Mouse (Mus musculus) bone marrow macrophage, adult 2 months (primary cell): ENCODE measurements at regions not wholly inside any gene's neighbourhood (a gene's known extent, or its start where the extent isn't known, plus 50 kb on each side); places are given as distances from the start of the nearest gene placed in this dataset.

Experiments
- CTCF ChIP-seq: IDR thresholded peaks from 2 replicates; pipeline ENCODE4 v1.5.1; 2012; ENCODE audit warnings: low read depth, mild to moderate bottlenecking, low read length, moderate library complexity
- POLR2A ChIP-seq: IDR thresholded peaks from 2 replicates; pipeline ENCODE4 v1.6.1; 2012; ENCODE audit warnings: mild to moderate bottlenecking, low read depth, low read length, borderline replicate concordance

DNA sequence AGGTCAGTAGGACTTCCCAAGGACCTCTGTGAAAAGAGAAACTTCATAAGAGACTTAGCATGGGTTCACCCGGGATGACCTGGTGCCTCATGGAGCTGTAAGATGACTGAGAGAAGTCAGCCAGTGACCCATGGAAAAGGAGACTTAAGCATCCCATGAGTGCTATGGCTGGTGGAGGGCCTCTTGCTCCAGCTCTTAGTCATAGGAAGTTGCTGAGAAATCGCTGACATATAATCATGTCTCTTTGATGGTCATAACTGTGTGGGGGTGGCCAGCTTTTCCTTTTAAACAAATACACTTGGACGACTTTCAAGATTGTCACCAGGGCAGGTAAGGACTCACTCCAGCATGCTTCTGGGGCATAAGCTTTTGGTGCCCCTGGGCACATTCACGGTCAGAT lies 290.5 kb downstream of the 4933412E24Rik start:
- TF ChIP-seq CTCF: no peak
- TF ChIP-seq POLR2A: no peak
